ENCODE assay signal across 16 mouse cellular contexts in genomic region chr9:37203884-37204283, GRCm38 (mm10). TPM values are rescaled to one million over a fixed set of nuclear protein-coding genes. Genes with fewer than 3 reads are reported as not detected.
DNase-seq lines count a peak whose midpoint lies in the region; ATAC-seq and TF ChIP-seq lines count a peak whose summit lies in the region.
"Had no signal": no experiment of that assay in that cellular context is flagged by ENCODE, and none has a peak within 500 bp of the region (broad histone marks: within the 10 kb centered on the region; RNA-seq: fewer than 3 reads in every experiment).

No protein-coding gene starts in this region.

- no peak overlapping the region for H3K4me3 ChIP-seq in kidney, adult 2 months (ENCODE audit: insufficient read depth, low read depth, low read length)
- H3K4me3 ChIP-seq in midbrain, embryonic 13.5 days (replicated peaks), result no peak overlapping the region
- H3K4me3 ChIP-seq: hindbrain, embryonic 13.5 days had no signal

- peak; percentile 79 for DNase-seq in kidney, adult 2 months
- DNase-seq in kidney, adult 18-20 months, result no peak
- peak; percentile 45 for DNase-seq in brain, adult 2 months (ENCODE audit: low read depth, low spot score)
- DNase-seq in kidney, adult 9 months, result peak; percentile 68
- DNase-seq in thymus, postnatal 0 days (ENCODE audit: low spot score), result no peak
- no peak for DNase-seq in embryo, embryonic 10.5 days (ENCODE audit: low spot score)
- DNase-seq: cerebellum, postnatal 10 days; embryo, embryonic 11 days; gastrocnemius, postnatal 14 days; lung, adult 2 months; lung, postnatal 36 days; spleen, adult 18-20 months; thymus, postnatal 25 days had no signal

- no peaks in the 10 kb centered on the region for H3K27me3 ChIP-seq in kidney, adult 2 months (replicated peaks; ENCODE audit: control insufficient read depth, insufficient read depth, low read length)
- no peaks in the 10 kb centered on the region for H3K27me3 ChIP-seq in midbrain, embryonic 13.5 days
- H3K27me3 ChIP-seq: hindbrain, embryonic 13.5 days had no signal

- H3K27ac ChIP-seq in kidney, adult 2 months (ENCODE audit: insufficient read depth, low read depth, low read length), result no peak overlapping the region
- 0 out of 2 replicates have a peak overlapping the region, but pooled peaks have one; percentile 25 for H3K27ac ChIP-seq in midbrain, embryonic 13.5 days
- H3K27ac ChIP-seq: hindbrain, embryonic 13.5 days had no signal

- 21% methylated on average over 5 of the region's 5 CpGs for WGBS in kidney, adult 2 months
- 28% methylated on average over 5 of the region's 5 CpGs for WGBS in midbrain, embryonic 13.5 days

- H3K4me2 ChIP-seq in midbrain, embryonic 13.5 days (replicated peaks), result no peak overlapping the region
- H3K4me2 ChIP-seq: hindbrain, embryonic 13.5 days had no signal

- no peaks in the 10 kb centered on the region for H3K9me3 ChIP-seq in midbrain, embryonic 13.5 days
- H3K9me3 ChIP-seq: hindbrain, embryonic 13.5 days had no signal

- no peak overlapping the region for H3K9ac ChIP-seq in midbrain, embryonic 13.5 days (replicated peaks)
- H3K9ac ChIP-seq: hindbrain, embryonic 13.5 days had no signal

- H3K4me1 ChIP-seq in kidney, adult 2 months (ENCODE audit: control insufficient read depth, insufficient read depth, low read length), result no peaks in the 10 kb centered on the region
- H3K4me1 ChIP-seq in midbrain, embryonic 13.5 days (replicated peaks), result peaks cover 17% of the 10 kb centered on the region

- TF ChIP-seq CTCF in kidney, adult 2 months (conservative IDR thresholded peaks at IDR 0.05; ENCODE audit: insufficient read depth, insufficient read length, low read depth, low read length), result no peak

- no peaks in the 10 kb centered on the region for H3K36me3 ChIP-seq in kidney, adult 2 months (ENCODE audit: control insufficient read depth, insufficient read depth, low read length)
- no peaks in the 10 kb centered on the region for H3K36me3 ChIP-seq in midbrain, embryonic 13.5 days
- H3K36me3 ChIP-seq: hindbrain, embryonic 13.5 days had no signal

- no peak for ATAC-seq in midbrain, embryonic 13.5 days
- ATAC-seq: intestine, embryonic 16.5 days had no signal

- no peak for TF ChIP-seq POLR2A in kidney, adult 2 months (IDR thresholded peaks at IDR 0.05; ENCODE audit: low read depth, low read length)

RNA-seq across cellular contexts. Expression of gene Tmem218, which starts 4.1 kb away (rescaled TPM):
- 3.4 and 4.2 TPM in 2 replicates for polyA plus RNA-seq in kidney, adult 2 months (2012; rRNA removed)
- polyA plus RNA-seq in midbrain, embryonic 13.5 days (2015; fragmentation: Nextera tagmentation; extraction: Ambion mirVana), result 11.4 and 12.7 TPM in 2 replicates
- 9.5 and 13.2 TPM in 2 replicates for polyA plus RNA-seq in thymus, postnatal 0 days (2015; fragmentation: Nextera tagmentation; extraction: Ambion mirVana)

RNA-seq across cellular contexts. Expression of gene Slc37a2, which starts 51.7 kb away (rescaled TPM):
- polyA plus RNA-seq in kidney, adult 2 months (2012; rRNA removed), result 2.5 and 2.6 TPM in 2 replicates
- polyA plus RNA-seq in midbrain, embryonic 13.5 days (2015; fragmentation: Nextera tagmentation; extraction: Ambion mirVana), result 0.72 and 0.96 TPM in 2 replicates
- 24.0 and 28.8 TPM in 2 replicates for polyA plus RNA-seq in thymus, postnatal 0 days (2015; fragmentation: Nextera tagmentation; extraction: Ambion mirVana)

RNA-seq across cellular contexts. Expression of gene Pknox2, which starts 56.7 kb away (rescaled TPM):
- polyA plus RNA-seq in kidney, adult 2 months (2012; rRNA removed), result 7.1 and 8.2 TPM in 2 replicates
- polyA plus RNA-seq in midbrain, embryonic 13.5 days (2015; fragmentation: Nextera tagmentation; extraction: Ambion mirVana), result 30.1 and 33.1 TPM in 2 replicates
- 0.91 and 1.3 TPM in 2 replicates for polyA plus RNA-seq in thymus, postnatal 0 days (2015; fragmentation: Nextera tagmentation; extraction: Ambion mirVana)

Comparison
In these comparisons a context has a peak if more than half of its experiments do, and no peak if none do; other contexts are left out.
1. DNase-seq: peak in kidney, adult 2 months (single experiment), brain, adult 2 months (single experiment) and kidney, adult 9 months (single experiment); none in kidney, adult 18-20 months (single experiment), thymus, postnatal 0 days (single experiment) and embryo, embryonic 10.5 days (single experiment).